Mouse (Mus musculus) G1E (cell line): ENCODE results near the gene Sync.

Experiments used
- CTCF ChIP-seq: IDR thresholded peaks from 2 replicates; pipeline ENCODE4 v1.5.1; 2012; ENCODE audit warnings: low read depth, low read length, inconsistent platforms, mixed read lengths
- GATA1 ChIP-seq: IDR thresholded peaks from 2 replicates; pipeline ENCODE4 v1.6.1; 2012; ENCODE audit warnings: borderline replicate concordance, low read length, inconsistent platforms, mixed read lengths
- GATA2 ChIP-seq: IDR thresholded peaks from 2 replicates; pipeline ENCODE4 v1.6.1; 2012; ENCODE audit warnings: low read depth, low read length, inconsistent platforms, borderline replicate concordance
- TAL1 ChIP-seq: conservative IDR thresholded peaks from 2 replicates; pipeline ENCODE4 v1.6.1; 2012; ENCODE audit warnings: low read depth, low read length, inconsistent platforms, mixed read lengths

GRCm38 (mm10) chr4:129241898-129242297, 45.5 kb upstream of the Sync start:
- TF ChIP-seq GATA2 (no peak), CTCF (no peak), GATA1 (no peak), TAL1 (no peak)
